Mouse (Mus musculus) forebrain, embryonic 11.5 days (tissue): ENCODE results near the gene Rnf216. TPM values are rescaled to one million over a fixed set of nuclear protein-coding genes. Genes with fewer than 3 reads are reported as not detected.

Source experiments
- ATAC-seq: fragments of 200-750 bp; cut with Nextera tagmentation; replicated peaks from 2 replicates; pipeline ENCODE4 v1.8.0; 2017; ENCODE audit warnings: moderate TSS enrichment; ENCODE audit not compliant: low FRiP score
- DNase-seq: peaks from one replicate; pipeline ENCODE4 v3.0.0-alpha.2; 2017; ENCODE audit warnings: low spot score
- H3K27ac ChIP-seq: fragments of 300-500 bp; sonication (generic); 2 replicates; pipeline ENCODE4 v1.5.1; 2014; ENCODE audit warnings: low read depth, low read length
- H3K27me3 ChIP-seq: fragments of 300-500 bp; sonication (generic); 2 replicates; pipeline ENCODE4 v1.6.1; 2014; ENCODE audit warnings: mild to moderate bottlenecking, low read length, mixed read lengths; ENCODE audit not compliant: control insufficient read depth, insufficient read depth
- H3K36me3 ChIP-seq: fragments of 300-500 bp; sonication (generic); 2 replicates; pipeline ENCODE4 v1.6.1; 2014; ENCODE audit warnings: mild to moderate bottlenecking, low read length, moderate library complexity, mixed read lengths; ENCODE audit not compliant: control insufficient read depth, insufficient read depth
- H3K4me1 ChIP-seq: fragments of 300-500 bp; sonication (generic); replicated peaks from 2 replicates; pipeline ENCODE4 v1.6.1; 2014; ENCODE audit warnings: low read length, mixed read lengths; ENCODE audit not compliant: control insufficient read depth, insufficient read depth
- H3K4me2 ChIP-seq: fragments of 300-500 bp; sonication (generic); 2 replicates; pipeline ENCODE4 v1.6.1; 2014; ENCODE audit warnings: low read depth, mild to moderate bottlenecking, low read length, moderate library complexity, mixed read lengths; ENCODE audit not compliant: severe bottlenecking
- H3K4me3 ChIP-seq: fragments of 300-500 bp; sonication (generic); 2 replicates; pipeline ENCODE4 v1.5.1; 2014; ENCODE audit warnings: low read depth, low read length
- H3K9ac ChIP-seq: fragments of 300-500 bp; sonication (generic); 2 replicates; pipeline ENCODE4 v1.6.1; 2014; ENCODE audit warnings: low read length
- H3K9me3 ChIP-seq: fragments of 300-500 bp; sonication (generic); 2 replicates; pipeline ENCODE4 v1.6.1; 2016; ENCODE audit warnings: low read length, mixed read lengths; ENCODE audit not compliant: control insufficient read depth
- WGBS: fragments of 180-500 bp; shearing (Covaris S2); extraction: QIAGEN DNeasy Blood & Tissue Kit; methylation state at CpG from one replicate; pipeline ENCODE4 v1.1.7; 2014; 5-methylcytosine and 5-hydroxymethylcytosine counted together
- polyA plus RNA-seq: library from polyadenylated mRNA; unstranded; fragments of >200 nt; fragmentation: Nextera tagmentation; extraction: Ambion mirVana; gene quantifications from 2 replicates; pipeline ENCODE4 v1.2.1, GENCODE M21; 2014

Gene Rnf216
- 38.6 and 42.7 TPM in 2 replicates for polyA plus RNA-seq

DNA sequence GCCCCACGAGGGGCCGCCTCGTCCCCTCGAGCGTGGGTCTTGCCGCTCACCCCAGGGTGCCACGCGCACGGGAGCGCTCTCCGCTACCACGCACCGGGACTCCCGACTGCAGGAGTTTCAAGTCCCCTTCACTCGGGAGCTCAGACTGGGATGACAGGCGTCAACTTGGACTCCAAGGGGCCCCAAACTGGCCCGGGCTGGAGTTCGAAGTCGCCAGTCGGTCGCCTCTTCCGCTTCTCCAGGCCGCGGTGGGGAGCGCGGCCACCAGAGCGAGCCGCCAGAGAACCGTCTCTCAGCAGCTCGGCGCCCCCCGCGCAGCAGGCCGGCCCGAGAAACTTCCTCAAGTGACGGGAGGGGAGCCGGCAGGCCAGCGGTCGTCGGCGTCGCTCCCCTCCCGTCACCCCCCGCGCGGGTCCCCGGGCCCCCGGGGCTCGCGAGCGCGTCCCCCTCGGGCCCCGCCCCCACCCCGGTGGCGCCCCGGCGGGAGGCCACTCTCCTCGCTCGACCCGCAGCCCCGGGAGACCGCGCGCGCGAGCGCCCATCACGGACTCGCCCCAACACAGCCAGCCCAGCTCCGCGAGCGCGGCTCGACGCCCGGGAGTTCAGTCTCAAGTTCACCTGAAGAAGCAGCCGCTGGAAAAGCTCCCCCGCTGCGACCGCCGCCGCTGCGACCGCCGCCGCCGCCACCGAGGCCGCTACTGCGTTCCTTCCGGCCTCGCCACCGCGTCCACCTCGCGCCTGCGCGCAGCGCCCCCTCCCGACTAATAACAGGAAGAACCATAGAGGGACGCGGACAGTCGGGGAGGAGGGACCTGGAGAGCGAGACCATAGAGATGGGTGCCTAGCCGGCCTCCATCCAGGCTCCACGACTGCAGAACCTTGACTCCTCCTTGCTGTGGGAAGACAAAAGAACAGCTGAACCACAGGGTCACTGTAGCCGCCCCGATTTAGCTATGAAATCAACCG is at the start of gene Rnf216:
TSS of gene Rnf216 (minus strand) at position 714 of the 966 bp plus-strand sequence.
- DNase-seq = peak; percentile 96
- no peaks in the 10 kb centered on the region for H3K9me3 ChIP-seq
- ATAC-seq = peak; percentile 97

DNA sequence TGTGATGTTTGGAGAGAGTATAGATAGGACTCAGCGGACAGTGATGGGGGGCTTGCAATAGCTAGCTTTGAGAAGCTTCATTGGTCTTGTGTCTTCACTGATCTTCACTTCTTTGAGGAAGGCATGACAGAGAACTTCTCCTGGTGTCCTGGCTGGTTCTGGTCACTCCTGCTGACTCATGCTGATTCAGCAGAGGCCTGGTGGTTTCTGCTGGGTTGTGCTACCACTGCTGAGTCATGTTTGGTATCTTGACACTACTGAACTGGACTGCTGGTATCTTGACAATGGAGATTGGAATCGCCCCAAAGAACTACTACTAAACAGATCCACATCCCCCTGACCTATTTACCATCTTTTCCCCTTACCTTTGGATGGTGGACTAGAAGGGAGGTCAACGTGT is 42.7 kb upstream of the Rnf216 start:
- ATAC-seq = no peak
- no peak for DNase-seq
- Histone ChIP-seq H3K4me3 (no peak overlapping the region), H3K9me3 (no peaks in the 10 kb centered on the region; the same call in 1 of the 2 replicates), H3K4me2 (no peak overlapping the region), H3K27ac (no peak overlapping the region), H3K27me3 (peaks cover 8% of the 10 kb centered on the region), H3K4me1 (no peaks in the 10 kb centered on the region), H3K9ac (no peak overlapping the region), H3K36me3 (no peaks in the 10 kb centered on the region)
- WGBS = 88% methylated on average over 3 of the region's 3 CpGs

More for the DNA sequence above, at the start of gene Rnf216:
- Histone ChIP-seq H3K9ac (peak within 1 kb of the TSS; percentile 87), H3K4me2 (peak within 1 kb of the TSS; percentile 87), H3K36me3 (no peaks in the 10 kb centered on the region), H3K4me1 (0 out of 2 replicates have a peak, but pooled peaks cover 2% of the 10 kb centered on the region), H3K4me3 (peak within 1 kb of the TSS; percentile 84), H3K27ac (peak within 1 kb of the TSS; percentile 79), H3K27me3 (no peaks in the 10 kb centered on the region)
- WGBS = 1% methylated on average over 93 of the region's 110 CpGs

DNA sequence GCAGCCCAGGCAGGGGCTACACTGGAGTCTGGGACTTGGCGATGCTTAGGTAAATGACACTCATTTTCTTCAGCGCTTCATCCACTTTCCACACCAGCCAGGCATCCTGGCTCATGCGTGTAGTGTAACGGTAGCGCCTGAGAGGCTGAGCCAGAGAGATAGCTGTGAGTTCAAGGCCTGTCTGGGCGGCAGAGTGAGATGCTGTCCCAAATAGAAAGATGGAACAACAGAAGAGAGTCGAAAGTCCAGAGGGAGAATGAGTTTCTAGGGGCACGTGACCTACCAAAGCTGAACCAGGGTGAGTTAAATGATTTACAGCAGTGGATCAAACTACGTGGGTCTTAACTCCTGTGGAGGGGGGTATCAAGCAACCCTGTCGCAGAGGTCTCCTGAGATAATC is 41.0 kb upstream of the Rnf216 start:
- H3K4me2 ChIP-seq = no peak overlapping the region
- no peak overlapping the region for H3K4me3 ChIP-seq
- peaks cover 8% of the 10 kb centered on the region for H3K27me3 ChIP-seq
- H3K27ac ChIP-seq = no peak overlapping the region
- H3K9me3 ChIP-seq = no peaks in the 10 kb centered on the region; the same call in 1 of the 2 replicates
- no peaks in the 10 kb centered on the region for H3K4me1 ChIP-seq
- DNase-seq (no peak), ATAC-seq (no peak)
- 91% methylated on average over 10 of the region's 10 CpGs for WGBS
- H3K36me3 ChIP-seq = no peaks in the 10 kb centered on the region
- H3K9ac ChIP-seq = no peak overlapping the region

DNA sequence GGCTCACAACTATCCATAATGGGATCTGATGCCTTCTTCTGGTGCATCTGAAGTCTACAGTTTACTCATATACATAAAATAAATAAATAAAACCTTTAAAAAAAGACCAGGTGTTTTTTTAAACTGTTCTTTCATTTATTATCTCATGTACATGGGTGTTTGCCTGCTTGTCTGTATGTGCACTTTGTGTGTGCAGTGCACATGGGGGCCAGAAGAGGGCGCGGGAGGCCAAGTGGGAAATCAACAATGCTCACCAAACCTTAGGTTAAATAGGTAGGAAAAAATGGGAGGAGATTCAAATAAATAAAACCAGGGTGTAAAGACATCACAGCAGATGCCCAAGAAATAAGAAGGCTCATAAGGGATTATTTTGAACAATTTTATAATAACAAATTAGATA is 37.2 kb upstream of the Rnf216 start:
- DNase-seq = no peak
- WGBS = 84% methylated on average over 2 of the region's 2 CpGs
- Histone ChIP-seq H3K4me2 (no peak overlapping the region), H3K27ac (no peak overlapping the region), H3K4me1 (no peaks in the 10 kb centered on the region), H3K27me3 (no peaks in the 10 kb centered on the region), H3K9me3 (no peaks in the 10 kb centered on the region; the same call in 1 of the 2 replicates), H3K9ac (no peak overlapping the region), H3K4me3 (no peak overlapping the region), H3K36me3 (no peaks in the 10 kb centered on the region)
- no peak for ATAC-seq

DNA sequence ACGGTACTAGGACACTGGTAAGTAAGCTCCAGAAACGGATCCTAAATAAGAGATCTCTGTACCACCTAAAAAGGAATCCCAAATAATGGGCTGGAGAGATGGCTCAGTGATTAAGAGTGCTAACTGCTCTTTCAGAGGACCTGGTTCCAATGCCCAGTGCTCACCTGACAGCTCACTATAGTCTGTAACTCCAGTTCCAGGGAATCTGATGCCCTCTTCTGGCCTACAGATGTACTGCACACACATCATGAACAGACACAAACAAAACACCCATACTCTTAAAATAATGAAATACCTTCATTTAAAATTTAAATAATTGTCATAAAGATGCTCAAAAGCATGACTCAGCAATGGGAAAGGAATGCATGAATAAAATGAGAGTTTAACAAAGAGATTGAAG is 36.7 kb upstream of the Rnf216 start:
- Histone ChIP-seq H3K27ac (no peak overlapping the region), H3K36me3 (no peaks in the 10 kb centered on the region), H3K4me1 (no peaks in the 10 kb centered on the region), H3K27me3 (no peaks in the 10 kb centered on the region), H3K4me2 (no peak overlapping the region), H3K4me3 (no peak overlapping the region), H3K9me3 (no peaks in the 10 kb centered on the region; the same call in 1 of the 2 replicates), H3K9ac (no peak overlapping the region)
- DNase-seq (no peak), ATAC-seq (no peak)
- 97% methylated on average over 2 of the region's 2 CpGs for WGBS

DNA sequence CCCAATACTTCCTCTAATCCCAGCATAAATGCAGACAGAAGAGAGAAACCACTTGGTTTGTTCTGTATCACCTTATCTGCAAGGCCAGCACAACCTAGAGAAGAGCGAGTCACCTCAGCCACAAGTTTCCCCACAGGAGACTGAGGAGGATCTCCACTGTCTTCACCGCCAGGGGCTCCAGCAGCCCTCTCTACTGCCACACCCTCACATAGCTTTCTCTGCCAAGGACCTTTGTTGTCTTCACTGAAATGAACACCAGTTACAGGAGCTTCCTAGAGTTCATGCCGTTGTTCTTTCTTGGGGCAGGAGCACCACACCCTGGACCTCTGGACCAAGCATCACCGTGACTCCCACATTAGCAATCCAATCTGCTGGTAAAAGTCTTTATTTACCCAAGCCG is 35.9 kb upstream of the Rnf216 start:
- 91% methylated on average over 5 of the region's 5 CpGs for WGBS

DNA sequence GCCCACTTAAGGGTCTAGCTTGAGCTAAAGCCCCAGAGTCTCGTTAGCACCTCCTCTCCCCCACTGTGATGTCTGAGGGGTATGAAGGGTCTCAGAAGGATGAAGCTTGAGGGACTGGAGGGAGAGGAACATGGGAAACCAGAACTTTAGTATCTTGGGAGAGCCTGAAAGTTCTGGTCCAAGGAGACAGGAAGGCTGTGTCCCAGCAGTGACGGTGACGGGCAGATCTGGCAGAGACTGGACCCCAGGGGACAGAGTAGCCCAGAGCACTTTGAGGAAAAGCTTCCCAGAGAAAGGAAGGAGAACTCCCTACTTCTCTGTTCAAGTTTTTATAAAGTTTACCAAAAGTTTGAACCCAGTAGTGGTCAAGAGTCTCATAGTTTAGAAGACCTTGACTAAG is 34.7 kb upstream of the Rnf216 start, which contains the start of gene Olfr718-ps1:
TSS of gene Olfr718-ps1 (minus strand) at position 101 of the 400 bp plus-strand sequence.
- ATAC-seq (no peak), DNase-seq (no peak)
- 77% methylated on average over 3 of the region's 3 CpGs for WGBS
- Histone ChIP-seq H3K4me3 (no peak within 1 kb of the TSS), H3K9me3 (no peaks in the 10 kb centered on the region; the same call in 1 of the 2 replicates), H3K27me3 (no peaks in the 10 kb centered on the region), H3K9ac (no peak within 1 kb of the TSS), H3K4me1 (no peaks in the 10 kb centered on the region), H3K27ac (no peak within 1 kb of the TSS), H3K4me2 (no peak within 1 kb of the TSS), H3K36me3 (no peaks in the 10 kb centered on the region)

More for the DNA sequence above, 35.9 kb upstream of the Rnf216 start:
- H3K9ac ChIP-seq = no peak overlapping the region
- no peak overlapping the region for H3K4me2 ChIP-seq
- DNase-seq = no peak
- H3K27ac ChIP-seq = no peak overlapping the region
- no peaks in the 10 kb centered on the region for H3K4me1 ChIP-seq
- ATAC-seq = no peak
- no peaks in the 10 kb centered on the region; the same call in 1 of the 2 replicates for H3K9me3 ChIP-seq
- no peaks in the 10 kb centered on the region for H3K27me3 ChIP-seq
- H3K36me3 ChIP-seq = no peaks in the 10 kb centered on the region
- no peak overlapping the region for H3K4me3 ChIP-seq

DNA sequence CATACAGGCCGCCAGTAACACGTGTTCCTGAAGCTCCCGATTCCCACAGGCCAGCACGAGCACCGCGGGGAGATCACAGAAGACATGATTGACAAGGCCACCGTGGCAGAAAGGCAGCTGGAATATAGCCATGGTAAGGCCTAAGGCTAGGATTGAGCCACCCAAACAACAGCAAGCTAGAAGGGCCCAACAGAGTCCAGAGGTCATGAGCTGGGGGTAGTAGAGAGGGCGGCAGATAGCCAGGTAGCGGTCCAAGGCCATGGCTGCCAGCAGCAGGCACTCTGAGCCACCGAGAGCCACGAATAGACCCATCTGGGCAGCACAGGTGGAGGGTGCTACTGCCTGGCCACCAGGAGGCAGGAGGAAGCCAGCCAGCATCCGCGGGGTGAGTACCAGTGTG is 24.8 kb upstream of the Rnf216 start:
- 92% methylated on average over 13 of the region's 13 CpGs for WGBS
- no peak for ATAC-seq
- H3K4me3 ChIP-seq = no peak overlapping the region

More for the DNA sequence above, 24.8 kb upstream of the Rnf216 start:
- no peaks in the 10 kb centered on the region for H3K4me1 ChIP-seq
- no peak overlapping the region for H3K4me2 ChIP-seq
- no peak for DNase-seq
- no peaks in the 10 kb centered on the region for H3K27me3 ChIP-seq
- H3K27ac ChIP-seq = no peak overlapping the region
- no peaks in the 10 kb centered on the region for H3K36me3 ChIP-seq
- H3K9me3 ChIP-seq = no peaks in the 10 kb centered on the region
- no peak overlapping the region for H3K9ac ChIP-seq
